Mouse (Mus musculus): ENCODE results near the gene Adamts2.

The Adamts2 gene

DNA sequence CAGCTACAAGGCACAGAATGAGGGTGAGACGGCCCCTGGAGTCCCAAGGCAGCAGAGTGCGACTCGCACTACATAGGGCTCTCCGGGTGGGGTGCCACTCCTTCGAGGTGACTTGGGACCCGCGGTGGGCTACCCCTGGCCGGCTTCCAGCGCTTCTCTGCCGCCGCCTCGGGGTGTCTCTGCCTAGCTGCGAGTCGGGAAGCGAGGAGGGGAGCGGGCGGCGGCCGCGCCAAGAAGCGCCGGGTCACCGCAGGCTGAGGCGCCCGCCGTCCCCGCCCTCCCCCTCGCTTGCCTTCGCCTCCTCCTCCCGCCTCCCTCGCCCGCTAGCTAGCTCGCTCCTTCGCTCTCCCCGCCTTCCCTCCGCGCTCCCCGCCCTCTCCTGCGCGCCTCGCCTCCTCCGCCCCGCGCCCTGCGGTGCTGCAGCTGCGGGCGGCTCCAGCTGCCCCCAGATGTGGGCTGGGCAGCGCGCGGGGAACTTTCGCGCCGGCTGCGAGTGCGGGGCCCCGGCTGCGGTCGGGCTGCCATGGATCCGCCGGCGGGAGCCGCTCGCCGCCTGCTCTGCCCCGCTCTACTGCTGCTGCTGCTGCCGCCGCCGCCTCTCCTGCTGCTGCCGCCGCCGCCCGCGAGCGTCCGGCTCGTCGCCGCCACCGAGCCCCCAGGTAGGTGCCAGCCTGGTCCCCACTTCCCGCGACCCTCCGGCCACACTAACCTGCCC is at the start of gene Adamts2:
Gene Adamts2 (plus strand): TSS at position 444 of the 715 bp plus-strand sequence.
- peak; percentile 64 to 78 for DNase-seq (ENCODE audit: low spot score in 2 of 2)

DNA sequence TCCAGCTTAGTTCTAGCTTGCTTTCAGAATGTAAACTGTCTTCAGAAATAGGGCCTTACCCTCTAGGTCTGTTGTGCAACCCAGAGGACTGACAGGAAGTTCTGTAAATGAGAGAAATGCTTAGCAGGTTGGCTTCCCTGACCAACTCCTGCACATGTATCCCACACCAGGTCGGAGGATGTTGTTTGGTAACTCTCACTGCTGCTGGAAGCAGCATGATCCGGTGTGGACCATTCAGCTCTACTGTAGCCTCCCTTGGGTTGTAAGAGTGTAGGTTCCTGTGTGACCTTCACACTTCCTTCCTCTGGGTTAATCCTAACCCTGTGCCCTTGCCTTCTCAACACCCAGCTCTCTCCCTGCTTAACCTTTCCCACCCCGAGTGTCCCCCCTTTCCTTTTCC is 44.8 kb upstream of the Adamts2 start:
- no peak for DNase-seq (ENCODE audit: low spot score in 2 of 2)

DNA sequence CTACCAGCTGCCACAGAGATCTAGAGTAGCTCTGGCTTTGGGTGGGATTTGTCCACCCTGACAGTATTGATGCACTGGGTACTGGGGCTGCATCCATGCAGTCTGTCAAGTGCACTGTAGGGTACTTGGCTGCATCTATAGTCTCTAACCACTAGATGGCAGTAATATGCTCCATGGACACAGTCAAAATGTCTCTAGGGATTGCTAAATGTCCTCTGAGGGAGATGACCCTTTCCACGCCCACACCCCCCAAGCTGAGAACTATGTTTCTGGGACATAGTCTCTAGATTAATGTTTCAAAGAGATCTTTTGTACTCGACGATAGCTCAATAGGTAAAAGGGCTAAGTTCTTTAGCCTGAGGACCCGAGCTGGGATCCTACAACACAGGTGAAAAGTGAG is 42.8 kb upstream of the Adamts2 start:
- DNase-seq (ENCODE audit: low spot score in 2 of 2): no peak

DNA sequence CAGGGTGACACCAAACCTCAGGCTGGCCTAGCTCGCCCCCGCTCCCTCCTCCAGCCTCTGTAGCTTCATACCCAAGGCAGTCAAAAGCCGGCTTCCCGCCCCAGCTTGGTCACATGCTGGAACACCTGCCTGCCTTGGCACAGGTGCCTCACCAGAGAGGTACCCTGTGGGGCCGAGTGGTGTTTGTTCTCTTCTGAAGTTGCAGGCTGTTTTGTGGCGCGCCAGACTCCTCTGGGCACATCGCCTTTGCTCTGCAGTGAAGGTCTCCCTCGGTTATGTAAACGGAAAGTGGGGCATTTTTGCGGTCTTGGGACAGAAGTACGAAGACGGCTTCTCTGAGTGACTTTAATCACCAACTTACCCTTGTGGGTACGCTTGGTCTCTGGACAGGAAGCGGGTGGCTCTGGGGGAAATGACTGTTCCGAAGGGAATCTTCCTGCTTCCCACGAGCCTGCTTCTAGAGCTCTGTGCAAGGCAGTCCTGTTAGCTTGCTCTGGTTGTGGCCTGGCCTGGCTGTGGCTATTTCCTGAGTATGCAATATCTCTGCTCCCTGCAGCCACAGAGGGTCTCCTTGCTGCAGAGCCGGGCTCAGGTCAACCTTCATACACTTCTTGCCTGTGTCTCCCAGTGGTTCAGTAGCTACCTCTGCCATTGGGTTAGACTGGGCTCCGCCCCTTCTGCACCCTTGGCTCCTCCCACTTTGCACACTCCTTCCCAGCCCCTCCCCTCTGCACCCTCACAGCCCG is 36.2 kb upstream of the Adamts2 start:
- DNase-seq (ENCODE audit: low spot score in 2 of 2): no peak

- no peak for DNase-seq (ENCODE audit: low spot score in 2 of 2)
Observed at GRCm38 (mm10) chr11:50571448-50571847, 30.4 kb upstream of the Adamts2 start.

DNA sequence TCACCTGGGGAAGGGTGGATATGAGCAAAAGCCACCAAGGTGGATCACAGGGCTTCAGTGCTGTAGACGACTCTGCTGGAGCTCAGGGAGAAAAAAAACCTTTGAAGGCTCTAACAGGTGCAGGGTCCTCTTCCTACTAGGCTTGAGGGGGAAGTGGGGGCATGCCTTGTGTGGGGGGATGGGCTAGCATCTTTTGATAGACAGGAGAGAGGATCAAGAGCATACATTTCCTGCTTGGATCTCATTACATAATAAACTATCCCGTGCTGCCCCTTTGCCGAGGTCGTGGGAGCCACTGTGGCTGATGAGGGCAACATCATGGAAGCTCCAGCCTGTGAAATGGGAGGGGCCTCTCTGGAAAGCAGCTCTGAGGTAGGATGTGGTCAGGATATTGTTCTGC is 25.4 kb upstream of the Adamts2 start:
- no peak for DNase-seq (ENCODE audit: low spot score in 2 of 2)

DNA sequence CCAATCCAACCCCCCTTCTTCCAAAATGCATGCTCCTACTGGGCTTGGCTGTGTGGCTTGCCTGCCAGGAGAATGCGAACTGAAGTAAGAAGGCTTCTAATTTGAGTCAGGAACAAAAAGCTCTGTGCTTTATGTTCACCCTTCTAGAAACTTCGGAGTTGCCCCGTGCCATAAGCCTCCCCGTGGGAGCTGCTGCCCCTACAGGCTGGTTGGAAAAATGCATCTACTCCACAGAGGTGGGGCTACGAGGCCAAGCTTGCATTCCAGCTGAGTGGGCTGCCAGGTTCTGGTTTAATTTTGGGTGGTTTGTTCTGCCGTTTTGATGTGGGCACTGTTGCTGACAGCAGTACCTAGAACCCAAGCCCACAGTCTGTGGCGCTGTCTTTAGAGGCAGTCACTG is 14.9 kb upstream of the Adamts2 start:
- peak; percentile 13 to 26 for DNase-seq (ENCODE audit: low spot score in 2 of 2)

GRCm38 (mm10) chr11:50587787-50588186 is 14.1 kb upstream of the Adamts2 start:
- DNase-seq (ENCODE audit: low spot score in 2 of 2): peak in 1 of 2 experiments; percentile 24

DNA sequence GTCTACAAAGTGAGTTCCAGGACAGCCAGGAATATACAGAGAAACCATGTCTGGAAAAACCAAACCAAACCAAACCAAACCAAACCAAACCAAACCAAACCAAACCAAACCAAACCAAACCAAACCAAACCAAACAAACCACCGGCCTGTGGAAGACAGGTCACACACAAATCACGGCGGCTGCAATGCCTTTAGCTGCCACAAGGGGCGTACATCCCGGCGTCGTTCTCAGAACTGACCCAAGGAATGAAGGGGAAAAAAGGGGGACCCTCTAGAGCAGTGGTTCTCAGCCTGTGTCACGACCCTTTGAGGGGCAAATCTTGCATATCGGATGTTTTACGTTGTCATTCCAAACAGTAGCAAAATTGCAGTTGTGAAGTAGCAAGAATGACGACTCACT is 12.8 kb upstream of the Adamts2 start:
- peak; percentile 15 to 31 for DNase-seq (ENCODE audit: low spot score in 2 of 2)

- DNase-seq (ENCODE audit: low spot score in 2 of 2): no peak
Observed at GRCm38 (mm10) chr11:50591053-50591452, 10.8 kb upstream of the Adamts2 start.

- no peak for DNase-seq (ENCODE audit: low spot score in 2 of 2)
Observed at GRCm38 (mm10) chr11:50592892-50593553, 8.9 kb upstream of the Adamts2 start.

DNA sequence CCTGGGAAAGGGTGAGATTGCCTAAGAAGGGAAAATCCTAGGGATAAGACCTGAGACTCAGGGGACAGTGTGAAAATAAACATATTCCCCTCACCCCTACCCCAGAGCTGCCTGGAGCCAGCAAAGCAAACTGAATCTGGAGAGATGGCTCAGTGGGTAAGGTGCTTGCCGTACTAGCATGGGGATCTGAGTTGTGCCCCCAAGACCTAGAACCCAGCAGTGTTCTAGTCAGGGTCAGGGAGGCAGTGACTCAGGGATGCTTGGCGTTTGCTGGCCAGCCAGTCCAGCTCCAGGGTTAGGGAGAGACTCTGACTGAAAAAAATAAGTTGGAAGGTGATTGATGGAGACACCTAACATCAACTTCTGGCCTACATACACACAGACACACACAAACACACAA is 5.3 kb upstream of the Adamts2 start:
- DNase-seq (ENCODE audit: low spot score in 2 of 2): no peak

GRCm38 (mm10) chr11:50599156-50599555 is 2.7 kb upstream of the Adamts2 start:
- DNase-seq (ENCODE audit: low spot score in 2 of 2): no peak

DNA sequence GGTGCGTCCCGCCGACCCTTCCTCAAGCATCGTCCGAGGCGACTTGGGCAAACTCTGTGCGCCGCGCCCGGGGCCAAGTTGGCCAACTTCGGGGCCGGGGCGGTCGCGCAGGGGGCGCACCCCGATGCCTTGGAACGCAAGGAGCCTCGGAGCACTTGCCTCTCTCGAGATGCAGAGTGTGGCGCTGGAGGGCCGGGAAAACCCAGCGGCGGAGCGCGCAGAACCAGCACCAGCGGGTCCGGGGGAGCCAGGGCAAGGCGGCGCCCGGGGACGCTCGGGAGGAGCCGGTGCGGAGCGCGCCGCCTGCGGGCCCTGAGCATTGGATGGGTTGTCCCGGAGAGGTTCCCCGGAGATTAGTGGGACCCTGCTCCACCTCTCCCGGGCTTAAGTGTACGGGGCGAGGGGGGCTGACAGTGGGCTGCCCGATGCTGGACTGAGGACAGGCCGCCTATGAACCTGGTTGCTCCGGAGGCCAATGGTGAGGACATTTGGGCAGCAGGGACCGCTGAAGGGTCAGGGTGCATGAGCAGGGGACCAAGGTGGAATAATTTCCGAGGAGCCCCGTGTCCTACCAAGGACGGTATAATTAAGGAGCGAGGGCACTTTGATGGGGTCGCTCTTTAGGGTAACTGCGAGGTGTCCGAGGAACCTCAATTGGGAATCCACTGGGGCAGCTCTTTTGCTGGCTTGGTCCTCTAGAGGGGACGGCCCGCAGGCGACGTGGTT is 635 bp downstream of the Adamts2 start:
- DNase-seq (ENCODE audit: low spot score in 2 of 2): peak; percentile 6 to 53

GRCm38 (mm10) chr11:50603082-50603910 is 1.4 kb downstream of the Adamts2 start:
- DNase-seq (ENCODE audit: low spot score in 2 of 2): peak; percentile 16 to 41

GRCm38 (mm10) chr11:50604371-50604770 is 2.5 kb downstream of the Adamts2 start:
- DNase-seq (ENCODE audit: low spot score in 2 of 2): no peak

DNA sequence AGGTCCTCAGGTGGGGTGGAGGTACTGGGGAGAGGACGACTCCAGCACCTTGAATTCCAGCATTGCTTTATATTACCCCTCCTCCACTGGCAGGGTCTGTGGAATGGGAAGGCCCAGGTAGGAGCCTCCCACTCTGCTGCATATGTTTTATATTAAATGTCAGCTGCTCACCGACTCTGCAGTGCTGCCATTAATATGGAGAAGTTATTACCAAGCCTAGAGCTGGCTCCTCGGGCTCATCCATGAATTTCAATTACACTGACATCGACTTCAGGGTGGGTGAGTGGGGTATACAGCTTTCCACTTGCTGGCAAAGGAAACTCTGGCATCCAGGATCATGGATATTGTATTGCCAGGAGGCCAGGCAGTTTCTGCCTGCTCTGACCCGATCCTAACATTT is 9.3 kb downstream of the Adamts2 start:
- DNase-seq (ENCODE audit: low spot score in 2 of 2): no peak

DNA sequence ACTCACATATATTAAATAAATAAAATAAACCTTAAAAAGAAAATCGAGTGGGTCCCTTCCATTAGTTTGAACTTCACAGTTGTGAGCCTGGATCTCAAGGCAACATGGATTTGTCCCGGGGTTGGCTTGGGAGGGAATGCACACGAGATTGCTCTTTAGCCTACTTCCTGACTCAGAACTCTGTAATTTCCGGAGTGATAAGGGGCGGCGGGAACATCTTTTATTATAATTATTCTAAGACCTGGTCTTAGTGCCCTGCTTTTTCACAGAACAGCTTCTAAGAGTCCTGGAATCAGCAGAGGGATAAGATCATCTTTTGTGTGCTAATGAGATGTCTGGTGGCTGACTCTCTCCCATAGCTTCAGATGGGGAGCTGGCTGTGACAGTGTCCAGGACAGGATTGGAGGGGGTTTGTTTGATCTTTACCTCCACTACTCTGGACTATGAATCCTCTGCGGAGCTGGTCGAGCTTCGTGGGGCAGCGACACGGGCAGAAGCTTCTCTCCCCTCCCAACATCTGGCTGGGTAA is 15.2 kb downstream of the Adamts2 start:
- DNase-seq (ENCODE audit: low spot score in 2 of 2): no peak

DNA sequence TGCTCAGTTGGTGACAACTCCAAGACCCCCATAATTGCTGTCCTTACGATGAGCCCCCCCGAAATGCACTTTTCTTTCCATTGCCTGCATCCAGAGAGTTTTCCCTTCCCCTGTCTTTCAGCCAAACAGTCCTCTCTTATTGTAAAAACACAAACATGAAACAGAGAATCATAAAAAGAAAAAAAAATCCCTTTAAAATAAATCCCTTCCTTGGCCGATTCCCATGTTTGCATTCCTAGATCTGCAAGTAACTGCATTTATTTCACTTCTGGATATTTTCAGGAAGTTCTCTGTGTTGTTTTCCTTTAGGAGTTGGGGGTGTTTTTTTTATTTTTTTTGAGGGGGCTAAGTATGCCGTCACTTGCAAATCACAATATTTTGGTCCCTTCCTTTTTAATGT is 19.0 kb downstream of the Adamts2 start:
- no peak for DNase-seq (ENCODE audit: low spot score in 2 of 2)

DNA sequence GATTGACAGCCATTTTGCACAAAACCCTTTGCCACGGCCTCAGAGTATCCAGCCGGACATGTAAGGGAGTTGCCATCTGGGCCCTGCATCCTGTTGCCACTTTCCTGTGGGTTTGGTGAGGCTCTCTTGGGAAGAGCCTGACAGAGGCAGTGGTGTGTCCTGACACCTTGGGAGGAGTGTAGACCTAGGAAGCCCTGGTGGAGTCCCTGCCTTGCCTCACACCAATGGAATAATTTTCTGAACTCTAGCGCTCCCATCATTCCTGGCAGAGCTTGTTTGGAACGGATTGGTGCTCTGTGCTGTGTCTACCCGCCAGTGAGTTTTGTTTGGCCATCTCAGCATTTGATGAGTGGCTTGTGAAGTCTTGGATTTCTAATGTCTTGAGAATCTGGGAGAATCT is 19.5 kb downstream of the Adamts2 start:
- DNase-seq (ENCODE audit: low spot score in 2 of 2): no peak

- DNase-seq (ENCODE audit: low spot score in 2 of 2): peak; percentile 46 to 68
Observed at GRCm38 (mm10) chr11:50622238-50622726, 20.4 kb downstream of the Adamts2 start.

Measured in urinary bladder, postnatal 36 days (tissue).